Mouse (Mus musculus) cortical plate, adult 2 months (tissue): ENCODE measurements at regions not wholly inside any gene's neighbourhood (a gene's known extent, or its start where the extent isn't known, plus 50 kb on each side); places are given as distances from the start of the nearest gene placed in this dataset.

Experiments used
- CTCF ChIP-seq: fragments of 200-500 bp; IDR thresholded peaks from 2 replicates; pipeline ENCODE4 v1.5.1; 2011; ENCODE audit warnings: mild to moderate bottlenecking, control low read depth, low read length; ENCODE audit not compliant: insufficient read depth; ENCODE audit errors: extremely low read depth
- POLR2A ChIP-seq: fragments of 200-500 bp; IDR thresholded peaks from 2 replicates; pipeline ENCODE4 v1.6.1; 2011; ENCODE audit warnings: mild to moderate bottlenecking, low read length, control low read depth; ENCODE audit not compliant: insufficient read depth; ENCODE audit errors: extremely low read depth

DNA sequence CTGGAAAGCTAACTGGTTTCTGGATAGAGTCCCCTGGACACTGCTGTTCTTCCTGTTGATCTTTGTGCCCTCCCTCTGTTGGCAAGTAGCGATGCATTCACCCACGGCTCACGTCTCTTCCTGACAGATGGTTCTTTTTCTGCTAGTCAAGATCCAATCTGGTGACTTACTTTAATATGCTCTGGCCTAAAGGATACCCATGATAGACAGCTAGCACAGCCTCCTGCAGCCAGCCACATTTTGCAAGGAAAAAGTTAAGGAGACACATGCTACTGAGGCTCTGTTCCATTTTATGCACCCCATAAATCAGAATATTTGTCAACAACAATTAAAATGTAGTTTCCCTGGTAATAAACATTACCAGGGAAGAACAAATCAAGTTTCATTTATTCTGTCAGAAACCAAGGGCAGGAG lies 410.3 kb upstream of the Tmpo start:
- TF ChIP-seq POLR2A = no peak
- no peak for TF ChIP-seq CTCF
